Mouse (Mus musculus): ENCODE data around the gene Smyd3. TPM values are rescaled to one million over a fixed set of nuclear protein-coding genes. Genes with fewer than 3 reads are reported as not detected.
"Not testable (repeated sequence)": the region's sequence is repeated elsewhere in the genome, so short reads cannot be mapped to it uniquely, and the experiment has no call there.

The Smyd3 gene
- total RNA-seq, 2 experiments from 2014 or later = 5.6 to 6.0 TPM

GRCm38 (mm10) chr1:179326262-179326964 lies 191.4 kb downstream of the Smyd3 start:
- intact Hi-C loops (cut with DNase I) = no loop called here
- DNase-seq (ENCODE audit: low spot score) = no peak

GRCm38 (mm10) chr1:179324271-179324670 lies 193.6 kb downstream of the Smyd3 start:
- no peak for DNase-seq (ENCODE audit: low spot score)
- intact Hi-C loops (cut with DNase I) = no loop called here

GRCm38 (mm10) chr1:179313618-179314017 lies 204.2 kb downstream of the Smyd3 start:
- intact Hi-C loops (cut with DNase I) = loop anchor here (5.0 kb wide), 1 partner anchor 164 kb away; no protein-coding TSS in a partner anchor
- DNase-seq (ENCODE audit: low spot score) = no peak

- no peak for DNase-seq (ENCODE audit: low spot score)
- intact Hi-C loops (cut with DNase I) = no loop called here
Measured at GRCm38 (mm10) chr1:179309487-179309886, 208.4 kb downstream of the Smyd3 start.

GRCm38 (mm10) chr1:179302446-179303230 lies 215.2 kb downstream of the Smyd3 start:
- intact Hi-C loops (cut with DNase I) = no loop called here
- DNase-seq (ENCODE audit: low spot score) = no peak

- intact Hi-C loops (cut with DNase I) = no loop called here
- no peak for DNase-seq (ENCODE audit: low spot score)
Measured at GRCm38 (mm10) chr1:179295626-179296025, 222.2 kb downstream of the Smyd3 start.

GRCm38 (mm10) chr1:179293772-179294353 lies 224.0 kb downstream of the Smyd3 start:
- intact Hi-C loops (cut with DNase I) = no loop called here
- no peak for DNase-seq (ENCODE audit: low spot score)

- DNase-seq (ENCODE audit: low spot score); intact Hi-C loops (cut with DNase I): not testable (repeated sequence)
Measured at GRCm38 (mm10) chr1:179290181-179290580, 227.7 kb downstream of the Smyd3 start.

- DNase-seq (ENCODE audit: low spot score) = no peak
- intact Hi-C loops (cut with DNase I) = no loop called here
Measured at GRCm38 (mm10) chr1:179289744-179290143, 228.1 kb downstream of the Smyd3 start.

GRCm38 (mm10) chr1:179286748-179287147 lies 231.1 kb downstream of the Smyd3 start:
- intact Hi-C loops (cut with DNase I) = no loop called here
- no peak for DNase-seq (ENCODE audit: low spot score)

GRCm38 (mm10) chr1:179282821-179283220 lies 235.0 kb downstream of the Smyd3 start:
- intact Hi-C loops (cut with DNase I) = no loop called here
- DNase-seq (ENCODE audit: low spot score) = no peak

GRCm38 (mm10) chr1:179281401-179282121 lies 236.3 kb downstream of the Smyd3 start:
- intact Hi-C loops (cut with DNase I) = no loop called here
- no peak for DNase-seq (ENCODE audit: low spot score)

- intact Hi-C loops (cut with DNase I) = no loop called here
- no peak for DNase-seq (ENCODE audit: low spot score)
Measured at GRCm38 (mm10) chr1:179279116-179279515, 238.7 kb downstream of the Smyd3 start.

- no peak for DNase-seq (ENCODE audit: low spot score)
- intact Hi-C loops (cut with DNase I) = no loop called here
Measured at GRCm38 (mm10) chr1:179277346-179277745, 240.5 kb downstream of the Smyd3 start.

GRCm38 (mm10) chr1:179276866-179277265 lies 241.0 kb downstream of the Smyd3 start:
- intact Hi-C loops (cut with DNase I) = no loop called here

GRCm38 (mm10) chr1:179272926-179273325 lies 244.9 kb downstream of the Smyd3 start:
- intact Hi-C loops (cut with DNase I) = no loop called here
- no peak for DNase-seq (ENCODE audit: low spot score)

More at GRCm38 (mm10) chr1:179276866-179277265, 241.0 kb downstream of the Smyd3 start:
- DNase-seq (ENCODE audit: low spot score) = no peak

GRCm38 (mm10) chr1:179272351-179272750 lies 245.5 kb downstream of the Smyd3 start:
- no peak for DNase-seq (ENCODE audit: low spot score)
- intact Hi-C loops (cut with DNase I) = no loop called here

- DNase-seq (ENCODE audit: low spot score) = no peak
- intact Hi-C loops (cut with DNase I) = no loop called here
Measured at GRCm38 (mm10) chr1:179266936-179267335, 250.9 kb downstream of the Smyd3 start.

GRCm38 (mm10) chr1:179261496-179261966 lies 256.3 kb downstream of the Smyd3 start:
- DNase-seq (ENCODE audit: low spot score) = no peak
- intact Hi-C loops (cut with DNase I) = no loop called here

Measured in heart, postnatal 25 days (tissue).